Mouse (Mus musculus) heart, embryonic 12.5 days (tissue): ENCODE data around the gene Unc5b. TPM values are rescaled to one million over a fixed set of nuclear protein-coding genes. Genes with fewer than 3 reads are reported as not detected.
A peak's percentile ranks its signal among the peaks of the same experiment; 100 is the strongest.

Experiments used
- ATAC-seq: fragments of 200-750 bp; cut with Nextera tagmentation; 2 replicates; pipeline ENCODE4 v1.8.0; 2017; ENCODE audit warnings: moderate TSS enrichment, moderate library complexity; ENCODE audit not compliant: insufficient number of reproducible peaks, low FRiP score
- H3K27ac ChIP-seq: fragments of 300-500 bp; sonication (generic); 2 replicates; pipeline ENCODE4 v1.5.1; 2016; ENCODE audit warnings: mild to moderate bottlenecking, moderate library complexity; ENCODE audit not compliant: poor library complexity, severe bottlenecking
- H3K27me3 ChIP-seq: fragments of 300-500 bp; sonication (generic); replicated peaks from 2 replicates; pipeline ENCODE4 v1.6.1; 2016; ENCODE audit warnings: mild to moderate bottlenecking, moderate library complexity
- H3K36me3 ChIP-seq: fragments of 300-500 bp; sonication (generic); 2 replicates; pipeline ENCODE4 v1.6.1; 2016; ENCODE audit warnings: mild to moderate bottlenecking, moderate library complexity
- H3K4me1 ChIP-seq: fragments of 300-500 bp; sonication (generic); replicated peaks from 2 replicates; pipeline ENCODE4 v1.6.1; 2016; ENCODE audit warnings: mild to moderate bottlenecking
- H3K4me2 ChIP-seq: fragments of 300-500 bp; sonication (generic); 2 replicates; pipeline ENCODE4 v1.6.1; 2016; ENCODE audit warnings: mild to moderate bottlenecking, moderate library complexity
- H3K4me3 ChIP-seq: fragments of 300-500 bp; sonication (generic); 2 replicates; pipeline ENCODE4 v1.5.1; 2016; ENCODE audit warnings: mild to moderate bottlenecking
- H3K9ac ChIP-seq: fragments of 300-500 bp; sonication (generic); 2 replicates; pipeline ENCODE4 v1.6.1; 2016; ENCODE audit warnings: mild to moderate bottlenecking, moderate library complexity
- H3K9me3 ChIP-seq: fragments of 300-500 bp; sonication (generic); replicated peaks from 2 replicates; pipeline ENCODE4 v1.6.1; 2016; ENCODE audit warnings: mild to moderate bottlenecking, moderate library complexity
- WGBS: fragments of 180-500 bp; shearing (Covaris S2); methylation state at CpG from one replicate; pipeline ENCODE4 v1.1.7; 2016; 5-methylcytosine and 5-hydroxymethylcytosine counted together
- polyA plus RNA-seq: library from polyadenylated mRNA; unstranded; fragments of >200 nt; fragmentation: Nextera tagmentation; extraction: Ambion mirVana; gene quantifications from 2 replicates; pipeline ENCODE4 v1.2.1, GENCODE M21; 2016

Unc5b gene
- polyA plus RNA-seq, 1 experiment from 2014 or later = 18.4 TPM

GRCm38 (mm10) chr10:60783608-60784007, 47.8 kb downstream of the Unc5b start:
- no peak for ATAC-seq
- WGBS = 33% methylated on average over 2 of the region's 2 CpGs
- H3K9me3 ChIP-seq = no peaks in the 10 kb centered on the region
- H3K27ac ChIP-seq = no peak overlapping the region
- H3K4me3 ChIP-seq = no peak overlapping the region
- H3K36me3 ChIP-seq = peaks cover 21% of the 10 kb centered on the region
- H3K4me2 ChIP-seq = no peak overlapping the region
- no peaks in the 10 kb centered on the region for H3K27me3 ChIP-seq
- H3K9ac ChIP-seq = no peak overlapping the region
- H3K4me1 ChIP-seq = peaks cover 51% of the 10 kb centered on the region

GRCm38 (mm10) chr10:60779628-60780027, 51.8 kb downstream of the Unc5b start:
- peak overlapping the region; percentile 39 for H3K4me2 ChIP-seq
- peak; percentile 37; the same call in 1 of the 2 replicates for ATAC-seq
- H3K9me3 ChIP-seq = no peaks in the 10 kb centered on the region
- no peak overlapping the region for H3K4me3 ChIP-seq
- H3K27me3 ChIP-seq = no peaks in the 10 kb centered on the region
- H3K27ac ChIP-seq = peak overlapping the region; percentile 43
- 17% methylated on average over 9 of the region's 9 CpGs for WGBS
- 0 out of 2 replicates have a peak overlapping the region, but pooled peaks have one; percentile 12 for H3K9ac ChIP-seq
- H3K4me1 ChIP-seq = peaks cover 23% of the 10 kb centered on the region
- peaks cover 58% of the 10 kb centered on the region for H3K36me3 ChIP-seq

GRCm38 (mm10) chr10:60778542-60778941, 52.8 kb downstream of the Unc5b start:
- ATAC-seq = no peak
- no peak overlapping the region for H3K9ac ChIP-seq
- WGBS = 70% methylated on average over 12 of the region's 12 CpGs

GRCm38 (mm10) chr10:60775473-60775872, 55.9 kb downstream of the Unc5b start:
- Histone ChIP-seq H3K4me2 (no peak overlapping the region), H3K4me3 (no peak overlapping the region), H3K9ac (no peak overlapping the region), H3K27ac (no peak overlapping the region), H3K4me1 (peaks cover 23% of the 10 kb centered on the region), H3K27me3 (no peaks in the 10 kb centered on the region), H3K36me3 (peaks cover 87% of the 10 kb centered on the region), H3K9me3 (no peaks in the 10 kb centered on the region)
- ATAC-seq = no peak
- 73% methylated on average over 6 of the region's 6 CpGs for WGBS

More at GRCm38 (mm10) chr10:60778542-60778941, 52.8 kb downstream of the Unc5b start:
- no peak overlapping the region for H3K4me2 ChIP-seq
- no peak overlapping the region for H3K4me3 ChIP-seq
- peaks cover 23% of the 10 kb centered on the region for H3K4me1 ChIP-seq
- no peaks in the 10 kb centered on the region for H3K27me3 ChIP-seq
- no peaks in the 10 kb centered on the region for H3K9me3 ChIP-seq
- no peak overlapping the region for H3K27ac ChIP-seq
- peaks cover 69% of the 10 kb centered on the region for H3K36me3 ChIP-seq

- Histone ChIP-seq H3K9ac (no peak overlapping the region), H3K36me3 (peaks cover 95% of the 10 kb centered on the region), H3K4me2 (no peak overlapping the region), H3K4me3 (no peak overlapping the region), H3K9me3 (no peaks in the 10 kb centered on the region), H3K27ac (no peak overlapping the region), H3K27me3 (no peaks in the 10 kb centered on the region), H3K4me1 (peaks cover 15% of the 10 kb centered on the region)
- ATAC-seq = no peak
- WGBS = 94% methylated on average over 13 of the region's 13 CpGs
Observed at GRCm38 (mm10) chr10:60774616-60775015, 56.8 kb downstream of the Unc5b start.

GRCm38 (mm10) chr10:60770855-60771254, 60.5 kb downstream of the Unc5b start:
- Histone ChIP-seq H3K4me1 (peaks cover 12% of the 10 kb centered on the region), H3K36me3 (peaks cover 95% of the 10 kb centered on the region), H3K4me2 (no peak overlapping the region), H3K27ac (peak overlapping the region; percentile 42), H3K9ac (0 out of 2 replicates have a peak overlapping the region, but pooled peaks have one; percentile 15), H3K27me3 (no peaks in the 10 kb centered on the region), H3K9me3 (no peaks in the 10 kb centered on the region), H3K4me3 (no peak overlapping the region)
- no peak for ATAC-seq
- WGBS = 42% methylated on average over 4 of the region's 4 CpGs

GRCm38 (mm10) chr10:60768614-60769013, 62.8 kb downstream of the Unc5b start:
- no peak overlapping the region for H3K9ac ChIP-seq
- 85% methylated on average over 7 of the region's 7 CpGs for WGBS
- no peaks in the 10 kb centered on the region for H3K9me3 ChIP-seq
- no peak overlapping the region for H3K4me2 ChIP-seq
- no peak for ATAC-seq
- no peak overlapping the region for H3K27ac ChIP-seq
- H3K4me1 ChIP-seq = peaks cover 12% of the 10 kb centered on the region
- H3K27me3 ChIP-seq = no peaks in the 10 kb centered on the region
- H3K36me3 ChIP-seq = peaks cover 97% of the 10 kb centered on the region
- no peak overlapping the region for H3K4me3 ChIP-seq

GRCm38 (mm10) chr10:60767400-60767799, 64.0 kb downstream of the Unc5b start:
- Histone ChIP-seq H3K36me3 (peaks cover 95% of the 10 kb centered on the region), H3K9me3 (no peaks in the 10 kb centered on the region), H3K27ac (no peak overlapping the region), H3K4me1 (peaks cover 12% of the 10 kb centered on the region), H3K27me3 (no peaks in the 10 kb centered on the region), H3K4me3 (no peak overlapping the region), H3K4me2 (no peak overlapping the region), H3K9ac (no peak overlapping the region)
- ATAC-seq = no peak
- 71% methylated on average over 7 of the region's 7 CpGs for WGBS

GRCm38 (mm10) chr10:60762126-60762525, 69.3 kb downstream of the Unc5b start:
- H3K27me3 ChIP-seq = no peaks in the 10 kb centered on the region
- no peak overlapping the region for H3K4me3 ChIP-seq
- ATAC-seq = no peak
- no peak overlapping the region for H3K9ac ChIP-seq
- H3K4me2 ChIP-seq = no peak overlapping the region
- WGBS = 66% methylated on average over 1 of the region's 1 CpGs
- H3K4me1 ChIP-seq = no peaks in the 10 kb centered on the region
- no peak overlapping the region for H3K27ac ChIP-seq
- H3K36me3 ChIP-seq = peaks cover 48% of the 10 kb centered on the region
- H3K9me3 ChIP-seq = peaks cover 6% of the 10 kb centered on the region; the same call in 1 of the 2 replicates

- no peaks in the 10 kb centered on the region for H3K27me3 ChIP-seq
- no peak overlapping the region for H3K9ac ChIP-seq
- no peak overlapping the region for H3K27ac ChIP-seq
- H3K4me1 ChIP-seq = no peaks in the 10 kb centered on the region
- H3K36me3 ChIP-seq = peaks cover 31% of the 10 kb centered on the region
- peak; percentile 62 for ATAC-seq
- 6% methylated on average over 14 of the region's 14 CpGs for WGBS
- no peak overlapping the region for H3K4me2 ChIP-seq
- H3K9me3 ChIP-seq = peaks cover 10% of the 10 kb centered on the region; the same call in 1 of the 2 replicates
- H3K4me3 ChIP-seq = no peak overlapping the region
Observed at GRCm38 (mm10) chr10:60760377-60760776, 71.0 kb downstream of the Unc5b start.

GRCm38 (mm10) chr10:60756992-60757391, 74.4 kb downstream of the Unc5b start:
- Histone ChIP-seq H3K9ac (no peak overlapping the region), H3K27me3 (no peaks in the 10 kb centered on the region), H3K4me2 (no peak overlapping the region), H3K36me3 (no peaks in the 10 kb centered on the region; the same call in 1 of the 2 replicates), H3K4me3 (no peak overlapping the region), H3K27ac (no peak overlapping the region), H3K4me1 (peaks cover 10% of the 10 kb centered on the region), H3K9me3 (peaks cover 10% of the 10 kb centered on the region; the same call in 1 of the 2 replicates)
- ATAC-seq = no peak
- 8% methylated on average over 7 of the region's 7 CpGs for WGBS

- H3K27ac ChIP-seq = no peak overlapping the region
- ATAC-seq = no peak
Observed at GRCm38 (mm10) chr10:60756146-60756545, 75.2 kb downstream of the Unc5b start.

More at GRCm38 (mm10) chr10:60756146-60756545, 75.2 kb downstream of the Unc5b start:
- H3K4me1 ChIP-seq = peaks cover 16% of the 10 kb centered on the region
- no peaks in the 10 kb centered on the region for H3K27me3 ChIP-seq
- no peak overlapping the region for H3K4me3 ChIP-seq
- H3K9me3 ChIP-seq = peaks cover 10% of the 10 kb centered on the region; the same call in 1 of the 2 replicates
- no peak overlapping the region for H3K4me2 ChIP-seq
- H3K9ac ChIP-seq = no peak overlapping the region
- no peaks in the 10 kb centered on the region for H3K36me3 ChIP-seq
